Mouse (Mus musculus): ENCODE measurements around the gene Kif5c.

GRCm38 (mm10) chr2:49654606-49655005, 35.5 kb downstream of the Kif5c start:
- no peak for TF ChIP-seq CTCF (IDR thresholded peaks at IDR 0.05; ENCODE audit: extremely low read depth, insufficient read depth, low read length)
- no peak for TF ChIP-seq POLR2A (IDR thresholded peaks at IDR 0.05; ENCODE audit: extremely low read depth, insufficient read depth, low read length)

Measured in cortical plate, adult 2 months (tissue).